Mouse (Mus musculus) kidney, adult 11 months (tissue): ENCODE measurements around the gene Ptpro.

Source experiments
- DNase-seq: peaks from one replicate; pipeline ENCODE4 v3.0.0; 2022

Ptpro gene

DNA sequence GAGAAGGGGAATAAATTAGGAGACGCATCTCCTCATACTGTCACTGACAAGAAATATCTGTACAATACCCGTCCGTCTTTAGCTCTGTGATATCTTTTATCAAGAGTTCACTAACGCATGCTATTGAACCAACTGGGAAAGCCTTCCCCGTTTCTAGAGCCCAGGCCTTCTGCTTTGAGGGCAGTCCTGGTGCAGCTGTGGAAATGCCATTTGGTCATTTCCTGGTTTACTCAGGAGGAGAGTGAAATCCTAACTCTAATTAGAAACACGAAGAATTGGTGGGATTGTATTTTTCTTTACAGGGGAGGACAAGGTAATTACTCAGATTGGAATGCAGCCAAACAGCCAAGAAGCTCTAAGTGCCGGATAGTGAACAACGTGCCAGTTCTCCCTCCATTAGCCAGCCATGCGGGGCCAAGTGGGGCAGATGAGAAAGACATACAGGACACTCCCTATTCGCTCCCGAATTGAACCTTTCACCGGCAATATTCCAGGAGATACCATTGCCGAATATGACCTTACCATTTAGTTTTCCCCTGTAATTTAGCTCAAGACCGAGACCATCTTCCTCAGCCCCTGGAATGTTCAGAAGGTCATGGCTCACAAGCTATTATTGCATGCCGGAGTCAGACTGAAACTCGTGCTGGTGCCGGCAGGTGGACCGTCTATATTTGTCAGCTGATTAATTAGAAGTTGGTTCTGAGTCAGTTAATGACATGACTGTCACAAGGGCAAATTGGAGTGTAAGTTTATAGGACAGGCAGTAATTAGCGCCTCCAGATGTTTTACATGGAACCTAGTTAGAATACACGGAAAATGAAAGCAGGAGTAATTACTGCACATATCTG, 43.1 kb downstream of the Ptpro start:
- DNase-seq = no peak

GRCm38 (mm10) chr6:137302561-137302960, 50.4 kb downstream of the Ptpro start:
- DNase-seq = no peak

DNA sequence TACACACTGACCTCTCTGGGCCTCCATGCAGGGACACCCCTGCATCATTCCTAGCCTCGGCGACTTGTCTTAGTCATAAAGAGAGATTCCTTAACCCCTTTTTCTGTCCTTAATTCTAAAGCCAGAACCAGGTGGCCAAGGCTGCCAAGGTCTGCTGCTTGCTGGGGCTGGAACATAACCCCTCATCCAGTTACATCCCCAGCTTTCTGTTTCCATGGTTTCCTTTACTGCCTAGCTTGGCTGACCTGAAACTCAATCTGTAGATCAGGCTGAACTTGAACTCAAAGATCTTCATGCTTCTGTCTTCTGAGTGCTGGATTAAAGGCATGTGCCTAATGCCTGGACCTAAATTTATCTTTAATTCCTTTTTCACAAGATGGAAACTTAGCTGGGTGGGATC, 51.7 kb downstream of the Ptpro start:
- DNase-seq = no peak

DNA sequence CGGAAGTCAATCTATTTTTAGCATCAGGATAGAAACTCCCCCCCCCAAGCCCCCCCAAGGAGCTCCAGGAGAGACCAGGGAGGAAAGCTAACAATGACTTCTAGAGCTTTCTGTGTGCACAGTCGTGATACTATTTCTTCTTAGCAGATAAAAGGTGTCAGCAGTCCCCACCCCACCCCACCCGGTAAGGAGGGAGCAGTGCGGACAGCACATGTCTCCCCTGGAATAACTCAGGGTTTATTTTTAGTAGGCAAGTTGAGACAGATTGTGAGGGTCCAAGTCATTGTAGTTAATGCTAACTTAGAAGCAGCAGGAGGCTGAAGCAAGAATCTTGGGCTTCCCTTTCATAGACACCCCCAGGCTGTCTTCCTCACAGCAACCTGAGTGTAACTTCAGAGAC, 63.1 kb downstream of the Ptpro start:
- DNase-seq = no peak

- DNase-seq = no peak
These were observed 64.2 kb downstream of the Ptpro start for GRCm38 (mm10) chr6:137316358-137316757.

GRCm38 (mm10) chr6:137317509-137317908, 65.4 kb downstream of the Ptpro start:
- no peak for DNase-seq

- no peak for DNase-seq
These were observed 66.2 kb downstream of the Ptpro start for GRCm38 (mm10) chr6:137318242-137318861.

DNA sequence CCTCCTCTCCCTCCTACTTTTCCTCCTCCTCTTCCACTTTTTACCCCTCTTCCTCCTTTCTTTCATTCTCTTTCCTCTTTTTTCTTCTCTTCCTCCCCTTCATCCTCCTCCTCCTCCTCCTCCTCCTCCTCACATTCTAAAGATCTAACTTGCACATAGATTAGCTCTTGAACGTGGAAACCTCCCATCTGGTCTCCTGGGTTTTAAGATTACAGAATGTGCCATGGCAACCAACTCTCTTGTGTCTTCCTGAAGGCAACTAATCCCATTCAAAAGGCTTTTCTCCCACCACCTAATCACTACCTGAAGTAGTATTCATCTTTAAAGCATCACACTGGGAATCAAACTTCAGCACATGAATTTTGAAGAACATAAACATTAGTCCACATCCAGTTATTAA, 67.5 kb downstream of the Ptpro start:
- DNase-seq = no peak

GRCm38 (mm10) chr6:137327718-137328117, 75.6 kb downstream of the Ptpro start:
- DNase-seq = no peak

DNA sequence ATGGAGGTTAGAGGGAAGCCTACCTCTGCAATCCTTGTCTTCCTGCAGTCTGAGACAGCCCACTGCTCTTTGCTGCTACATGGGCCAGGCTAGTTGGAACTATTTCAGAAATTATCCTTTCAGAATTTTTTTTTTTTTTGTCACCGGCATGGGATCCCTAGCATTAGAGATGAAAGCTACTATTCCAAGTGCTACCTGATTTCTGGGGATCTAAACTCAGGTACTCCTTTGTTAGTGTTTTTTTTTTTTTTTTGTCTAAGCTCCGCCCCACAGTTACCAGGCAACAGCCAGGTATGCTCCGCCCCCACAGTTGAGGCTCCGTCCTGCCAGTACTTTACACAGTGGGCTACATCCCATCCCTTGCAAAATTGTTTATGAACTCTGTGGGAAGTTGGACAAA, 76.1 kb downstream of the Ptpro start:
- DNase-seq = no peak

DNA sequence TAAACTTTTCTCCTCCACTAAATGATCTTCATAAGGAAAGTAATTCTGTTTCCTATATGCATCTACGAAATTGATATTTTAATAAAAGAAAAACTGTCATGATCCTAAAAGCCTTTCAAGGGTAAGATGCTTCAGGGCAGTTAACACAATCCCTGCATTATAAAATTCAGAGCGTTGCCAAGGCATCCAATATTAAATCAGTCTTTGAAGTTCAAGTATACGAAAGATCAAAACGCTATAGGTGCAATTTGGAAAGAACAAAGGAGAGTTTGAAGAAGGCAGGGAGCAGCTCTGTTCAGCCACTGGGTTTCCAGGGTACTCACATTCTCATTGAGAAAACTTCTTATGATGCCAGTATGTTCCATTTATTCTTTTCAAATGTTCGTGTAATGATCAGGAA, 78.7 kb downstream of the Ptpro start:
- DNase-seq = no peak

GRCm38 (mm10) chr6:137331826-137332225, 79.7 kb downstream of the Ptpro start:
- no peak for DNase-seq

- DNase-seq = no peak
These were observed 87.0 kb downstream of the Ptpro start for GRCm38 (mm10) chr6:137339071-137339470.

DNA sequence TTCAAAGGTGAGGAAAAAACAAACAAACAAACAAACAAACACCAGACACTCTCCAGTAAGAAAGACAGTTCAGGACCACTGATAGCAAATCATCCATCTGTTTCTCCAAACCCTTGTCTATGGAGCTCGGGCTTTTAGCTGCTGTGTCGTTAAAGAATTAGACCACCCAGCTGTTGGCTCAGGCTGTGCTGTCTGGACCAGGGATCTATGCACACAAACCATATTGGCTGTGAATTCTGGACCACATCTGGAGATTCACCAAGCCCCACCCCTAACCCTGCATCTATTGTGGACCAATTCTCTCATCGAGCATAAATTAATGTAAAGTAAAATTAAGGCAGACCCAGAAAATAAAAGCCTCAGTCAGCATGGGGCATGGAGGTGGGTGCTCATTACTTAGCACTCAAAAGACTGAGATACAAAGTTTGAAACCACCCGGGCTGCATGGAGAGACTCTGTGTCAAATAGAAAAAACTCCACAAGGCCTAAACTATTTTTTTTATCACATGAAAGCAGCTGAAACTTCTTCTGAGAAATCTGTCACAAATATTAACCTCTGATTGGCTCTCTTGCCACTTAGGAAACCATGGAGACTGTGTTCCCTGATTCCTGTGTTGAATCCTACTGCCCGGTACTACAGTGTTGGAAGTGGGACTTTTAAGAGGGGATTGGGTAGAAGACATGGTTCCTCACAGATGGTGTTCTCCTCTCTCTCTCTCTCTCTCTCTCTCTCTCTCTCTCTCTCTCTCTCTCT, 91.7 kb downstream of the Ptpro start:
- no peak for DNase-seq

DNA sequence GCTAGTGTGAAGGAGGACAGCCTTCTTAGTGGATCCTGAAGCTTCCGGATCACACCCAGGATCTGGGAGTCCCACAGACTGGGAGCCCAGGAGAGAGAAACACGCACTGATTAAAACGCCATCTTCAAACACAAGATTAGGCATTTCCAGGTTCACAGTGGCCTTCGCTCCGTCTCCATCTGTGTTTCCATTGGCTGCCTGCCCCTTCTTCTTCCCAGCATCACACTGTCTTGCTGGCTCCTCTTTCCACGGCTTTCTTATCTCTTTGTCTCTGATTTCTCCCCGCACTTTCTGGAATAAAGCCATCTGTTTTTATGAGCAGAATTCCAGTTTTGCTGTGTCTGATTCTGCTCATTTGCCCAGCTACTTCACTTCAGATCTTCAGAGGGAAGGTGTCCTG, 108.0 kb downstream of the Ptpro start:
- DNase-seq = no peak

DNA sequence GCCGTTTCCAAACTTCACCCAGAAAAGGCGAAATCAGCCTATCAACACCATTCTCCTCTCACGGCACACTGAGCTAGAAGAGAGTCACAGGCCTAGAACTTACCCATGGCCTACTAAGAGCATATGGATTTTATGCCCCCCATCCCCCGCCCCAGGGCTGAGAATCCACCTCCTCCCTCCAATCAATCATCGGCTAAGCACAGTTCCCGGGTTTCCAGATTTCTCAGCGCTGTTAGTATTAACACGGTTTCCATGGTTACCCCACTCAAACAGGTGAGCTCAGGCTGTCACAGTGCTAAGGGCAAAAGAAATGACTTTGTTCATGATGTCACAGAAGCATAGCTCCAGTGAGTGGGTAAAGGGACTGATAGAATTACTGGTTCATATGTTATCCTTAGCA, 110.1 kb downstream of the Ptpro start:
- DNase-seq = no peak

DNA sequence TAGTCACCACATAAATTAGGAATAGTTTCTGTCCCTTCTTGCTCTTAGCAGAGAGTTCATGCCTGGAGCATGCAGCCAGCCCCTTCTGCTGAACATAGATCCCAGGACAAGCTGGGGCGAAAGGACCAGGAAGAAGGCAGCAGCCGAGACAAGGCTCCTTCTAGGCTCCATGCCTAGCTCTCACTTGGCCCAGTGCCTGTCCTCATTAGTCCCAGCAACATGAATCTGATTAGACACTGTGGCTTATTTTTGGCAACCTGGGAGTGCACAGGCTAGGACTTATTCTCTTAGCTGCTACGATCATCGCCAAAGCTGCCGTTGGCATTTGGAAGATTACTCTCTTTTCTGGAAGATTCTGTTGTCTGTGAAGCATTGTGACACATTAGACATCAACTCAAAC, 112.6 kb downstream of the Ptpro start:
- peak; percentile 12 for DNase-seq

- DNase-seq = no peak
These were observed 113.5 kb downstream of the Ptpro start for GRCm38 (mm10) chr6:137365637-137366036.

DNA sequence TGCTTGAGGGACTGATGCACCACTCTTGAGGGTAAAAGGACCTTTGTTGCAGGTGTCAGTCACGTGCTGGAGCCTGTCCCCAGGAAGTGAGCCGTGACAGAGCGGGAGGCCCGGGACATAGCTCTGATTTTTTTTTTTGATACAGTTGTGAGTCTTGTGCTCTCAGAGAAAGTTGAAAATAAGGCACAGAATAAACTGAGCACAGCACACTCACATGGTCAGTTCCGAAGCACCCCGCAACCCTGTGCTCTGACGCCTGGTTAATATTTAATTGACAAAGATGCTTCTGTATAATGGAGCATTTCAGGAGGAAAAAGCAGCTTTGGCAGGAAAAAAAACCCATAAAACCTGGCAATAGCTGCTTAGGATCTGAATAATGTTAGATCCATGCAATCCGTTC, 118.6 kb downstream of the Ptpro start:
- DNase-seq = peak; percentile 6

DNA sequence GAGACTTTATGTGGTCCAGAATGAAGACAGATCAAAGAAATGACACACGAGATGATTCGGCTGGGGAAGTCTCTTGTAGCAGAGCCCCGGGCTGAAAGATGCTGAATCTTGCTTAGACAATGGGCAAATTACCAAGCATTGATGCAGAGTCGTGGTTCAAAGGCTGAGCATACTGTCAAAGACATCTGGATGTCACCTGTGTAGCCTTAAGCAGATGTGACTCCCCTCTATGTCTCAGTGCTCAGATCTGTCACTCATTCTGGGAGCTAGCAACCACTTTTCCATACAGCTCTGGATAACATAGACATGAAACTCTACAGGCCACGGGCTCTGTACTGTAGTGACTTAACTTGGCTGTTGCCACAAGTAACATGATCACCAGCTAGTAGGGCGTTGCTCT, 119.3 kb downstream of the Ptpro start:
- no peak for DNase-seq

DNA sequence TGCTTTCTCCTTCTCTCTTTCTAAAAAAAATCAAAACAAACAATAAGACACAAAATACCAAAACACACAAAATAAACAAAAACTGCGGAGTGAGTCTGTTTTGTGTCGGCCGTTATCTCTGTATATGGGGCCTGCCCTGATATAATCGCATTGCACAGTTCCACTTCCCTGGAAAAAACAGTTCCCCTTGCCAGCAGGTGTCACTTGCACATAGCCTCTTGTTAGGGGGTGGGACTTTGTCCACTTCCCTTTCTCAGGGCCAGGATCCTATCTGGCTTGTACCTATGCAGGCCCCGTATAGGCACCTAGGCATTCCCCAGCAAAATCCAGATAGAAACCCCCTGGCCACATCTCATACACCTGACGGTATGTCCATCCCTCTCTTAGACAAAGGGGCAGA, 121.8 kb downstream of the Ptpro start:
- no peak for DNase-seq

- no peak for DNase-seq
These were observed 130.4 kb downstream of the Ptpro start for GRCm38 (mm10) chr6:137382546-137382945.

DNA sequence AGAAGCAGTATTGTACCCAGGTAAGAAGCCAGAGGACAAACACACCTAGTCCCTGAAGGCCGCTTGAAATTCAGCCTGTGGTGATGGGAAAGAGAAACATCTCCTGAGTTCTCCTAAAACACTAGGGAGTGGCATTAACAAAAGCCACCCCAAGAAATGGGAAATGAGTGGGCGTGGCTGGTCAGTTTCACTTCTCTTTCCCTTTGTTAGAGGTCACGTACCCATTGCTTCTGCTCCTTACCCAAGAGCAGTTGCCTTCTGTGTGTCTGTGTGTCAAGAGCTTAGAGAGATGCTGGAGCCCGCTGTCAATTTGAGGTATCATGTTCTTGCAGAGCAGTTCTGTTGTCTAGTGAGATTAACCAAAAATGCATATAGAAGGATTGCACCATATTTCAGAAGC, 134.2 kb downstream of the Ptpro start:
- DNase-seq = no peak

GRCm38 (mm10) chr6:137386935-137387334, 134.8 kb downstream of the Ptpro start:
- no peak for DNase-seq
